ENCODE assay signal across 25 mouse cellular contexts in the genomic region with DNA sequence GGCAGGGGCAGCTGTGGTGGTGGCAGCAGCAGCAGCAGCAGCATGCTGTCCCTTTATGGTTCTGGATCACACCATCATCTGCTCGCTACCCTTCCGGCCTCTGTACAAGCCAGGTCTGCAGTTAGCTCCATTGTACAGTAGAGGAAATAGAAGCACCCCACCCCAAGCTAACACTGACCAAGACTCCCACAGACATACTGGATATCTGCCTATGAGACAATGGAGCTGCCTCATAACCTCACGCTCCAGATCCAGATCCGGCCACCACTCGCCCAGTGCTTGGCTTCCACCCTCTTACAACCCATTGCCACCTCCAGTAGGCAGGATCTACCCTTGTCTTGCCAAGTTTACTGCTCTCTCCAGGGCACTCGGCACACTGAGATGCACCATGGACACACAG. TPM values are rescaled to one million over a fixed set of nuclear protein-coding genes. Genes with fewer than 3 reads are reported as not detected.
DNase-seq lines count a peak whose midpoint lies in the region; ATAC-seq and TF ChIP-seq lines count a peak whose summit lies in the region.
"Had no signal": no experiment of that assay in that cellular context is flagged by ENCODE, and none has a peak within 500 bp of the region (broad histone marks: within the 10 kb centered on the region; RNA-seq: fewer than 3 reads in every experiment).

No protein-coding gene starts in this region.

- WGBS in heart, adult 2 months, result 46% methylated on average over 6 of the region's 6 CpGs
- 78% methylated on average over 6 of the region's 6 CpGs for WGBS in liver, adult 2 months
- WGBS in liver, embryonic 12.5 days (ENCODE audit: insufficient replicate concordance), result 70% methylated on average over 6 of the region's 6 CpGs
- WGBS in limb, embryonic 10.5 days, result 87% methylated on average over 6 of the region's 6 CpGs

- no peak overlapping the region for H3K4me2 ChIP-seq in liver, embryonic 12.5 days
- H3K4me2 ChIP-seq: forebrain, embryonic 13.5 days; midbrain, embryonic 12.5 days; neural tube, embryonic 12.5 days had no signal

- peak; percentile 51; the same call in 1 of the 2 replicates for TF ChIP-seq POLR2A in heart, adult 2 months (IDR thresholded peaks at IDR 0.05; ENCODE audit: insufficient read depth, low read depth, low read length)
- TF ChIP-seq POLR2A in liver, adult 2 months (IDR thresholded peaks at IDR 0.05; ENCODE audit: extremely low read depth, insufficient read depth, low read length), result no peak

- peaks cover 23% of the 10 kb centered on the region for H3K4me1 ChIP-seq in heart, adult 2 months (ENCODE audit: control insufficient read depth, insufficient read depth, low read length)
- peaks cover 3% of the 10 kb centered on the region; the same call in 1 of the 2 replicates for H3K4me1 ChIP-seq in liver, adult 2 months (ENCODE audit: control insufficient read depth, insufficient read depth, low read length)
- no peaks in the 10 kb centered on the region for H3K4me1 ChIP-seq in liver, embryonic 12.5 days
- H3K4me1 ChIP-seq in limb, embryonic 10.5 days, result 0 out of 2 replicates have a peak, but pooled peaks cover 2% of the 10 kb centered on the region
- H3K4me1 ChIP-seq: forebrain, embryonic 13.5 days; megakaryocyte, embryonic 14.5 days; midbrain, embryonic 12.5 days; neural tube, embryonic 12.5 days had no signal

- peak overlapping the region; percentile 80 for H3K27ac ChIP-seq in heart, adult 2 months
- H3K27ac ChIP-seq in liver, adult 2 months (replicated peaks; ENCODE audit: insufficient read depth, low read depth, low read length), result peak overlapping the region; percentile 15; the same call in 1 of the 2 replicates
- no peak overlapping the region for H3K27ac ChIP-seq in liver, embryonic 12.5 days
- 0 out of 2 replicates have a peak overlapping the region, but pooled peaks have one; percentile 2 for H3K27ac ChIP-seq in limb, embryonic 10.5 days
- H3K27ac ChIP-seq: forebrain, embryonic 13.5 days; liver, embryonic 14.5 days; midbrain, embryonic 12.5 days; neural tube, embryonic 12.5 days; stomach, postnatal 0 days had no signal

- no peak for ATAC-seq in liver, embryonic 12.5 days
- ATAC-seq: forebrain, embryonic 13.5 days; hindbrain, embryonic 16.5 days; Patski had no signal

- H3K27me3 ChIP-seq in heart, adult 2 months (ENCODE audit: control insufficient read depth, insufficient read depth, low read length), result no peaks in the 10 kb centered on the region
- H3K27me3 ChIP-seq in liver, adult 2 months (ENCODE audit: control insufficient read depth, insufficient read depth, low read length), result no peaks in the 10 kb centered on the region
- peaks cover 17% of the 10 kb centered on the region for H3K27me3 ChIP-seq in liver, embryonic 12.5 days (replicated peaks)
- 0 out of 2 replicates have a peak, but pooled peaks cover 5% of the 10 kb centered on the region for H3K27me3 ChIP-seq in limb, embryonic 10.5 days (ENCODE audit: low read depth, poor library complexity, severe bottlenecking)
- H3K27me3 ChIP-seq: forebrain, embryonic 13.5 days; midbrain, embryonic 12.5 days; neural tube, embryonic 12.5 days; Patski had no signal

- no peaks in the 10 kb centered on the region for H3K36me3 ChIP-seq in heart, adult 2 months (ENCODE audit: control insufficient read depth, insufficient read depth, low read length)
- H3K36me3 ChIP-seq in liver, adult 2 months (ENCODE audit: control insufficient read depth, insufficient read depth, low read length), result no peaks in the 10 kb centered on the region
- no peaks in the 10 kb centered on the region for H3K36me3 ChIP-seq in liver, embryonic 12.5 days
- no peaks in the 10 kb centered on the region for H3K36me3 ChIP-seq in limb, embryonic 10.5 days
- H3K36me3 ChIP-seq: midbrain, embryonic 12.5 days; neural tube, embryonic 12.5 days had no signal

- intact Hi-C loops in heart, adult 2 months (cut with DNase I), result loop anchor here (1.0 kb wide), 1 partner anchor 14 kb away; no protein-coding TSS in a partner anchor
- intact Hi-C loops in heart, postnatal 25 days (cut with DNase I), result loop anchor here (2.0 kb wide), 1 partner anchor 14 kb away; no protein-coding TSS in a partner anchor

- TF ChIP-seq EP300 in heart, adult 2 months (IDR thresholded peaks at IDR 0.05; ENCODE audit: insufficient read depth, low read depth, low read length), result peak; percentile 32; the same call in 1 of the 2 replicates

- H3K9ac ChIP-seq in heart, adult 2 months (ENCODE audit: low read depth, low read length), result 0 out of 2 replicates have a peak overlapping the region, but pooled peaks have one; percentile 1
- no peak overlapping the region for H3K9ac ChIP-seq in liver, adult 2 months (ENCODE audit: low read depth, low read length)
- no peak overlapping the region for H3K9ac ChIP-seq in liver, embryonic 12.5 days
- H3K9ac ChIP-seq: forebrain, embryonic 13.5 days; liver, embryonic 14.5 days; midbrain, embryonic 12.5 days; neural tube, embryonic 12.5 days had no signal

- TF ChIP-seq CTCF in heart, adult 2 months (IDR thresholded peaks at IDR 0.05), result no peak
- no peak for TF ChIP-seq CTCF in liver, adult 2 months (IDR thresholded peaks at IDR 0.05; ENCODE audit: low read depth, low read length)

- H3K9me3 ChIP-seq in liver, embryonic 12.5 days (replicated peaks), result no peaks in the 10 kb centered on the region
- no peaks in the 10 kb centered on the region for H3K9me3 ChIP-seq in limb, embryonic 10.5 days (replicated peaks)
- H3K9me3 ChIP-seq: forebrain, embryonic 13.5 days; midbrain, embryonic 12.5 days; neural tube, embryonic 12.5 days had no signal

- peak in 1 of 2 experiments; percentile 44 for DNase-seq in heart, adult 2 months
- no peak for DNase-seq in heart, postnatal 25 days (ENCODE audit: low spot score)
- DNase-seq in kidney, adult 9 months, result peak; percentile 18
- DNase-seq in kidney, postnatal 10 days, result no peak
- no peak for DNase-seq in liver, adult 2 months (ENCODE audit: extremely low read depth, low read depth, low spot score)
- DNase-seq in limb, embryonic 10.5 days (ENCODE audit: low spot score), result no peak
- DNase-seq: adrenal gland, postnatal 10 days; cerebellum, adult 11 months; cerebellum, adult 9-10 months; cerebellum, postnatal 36 days; gastrocnemius, postnatal 14 days; lung, adult 2 months; lung, postnatal 4 days; right cerebral cortex, adult 18-20 months; spleen, adult 18-20 months had no signal

- no peak overlapping the region for H3K4me3 ChIP-seq in heart, adult 2 months
- H3K4me3 ChIP-seq in liver, adult 2 months (ENCODE audit: insufficient read depth, low read depth, low read length), result no peak overlapping the region
- no peak overlapping the region for H3K4me3 ChIP-seq in liver, embryonic 12.5 days
- no peak overlapping the region for H3K4me3 ChIP-seq in limb, embryonic 10.5 days
- H3K4me3 ChIP-seq: forebrain, embryonic 13.5 days; megakaryocyte, embryonic 14.5 days; midbrain, embryonic 12.5 days; myocyte; neural tube, embryonic 12.5 days had no signal

- no peaks in the 10 kb centered on the region; the same call in 1 of the 2 replicates for H3K79me2 ChIP-seq in heart, adult 2 months (replicated peaks; ENCODE audit: control insufficient read depth, insufficient read depth, low read length)
- H3K79me2 ChIP-seq in liver, adult 2 months (ENCODE audit: control insufficient read depth, insufficient read depth, low read length), result no peaks in the 10 kb centered on the region

RNA-seq across cellular contexts. Expression of a gene that starts 14.7 kb away (rescaled TPM):
- total RNA-seq in heart, adult 2 months (2021), result 10 to 100 TPM; 32.8 to 38.8 TPM
- 17.2 and 19.2 TPM in 2 replicates for polyA plus RNA-seq in heart, adult 2 months (2012; rRNA removed)
- 10 to 100 TPM; 40.9 to 47.9 TPM for total RNA-seq in heart, postnatal 25 days (2021)
- total RNA-seq in liver, adult 2 months (2014; rRNA removed), result 0.81 and 0.83 TPM in 2 replicates
- 0.32 and 0.60 TPM in 2 replicates for polyA plus RNA-seq in liver, adult 2 months (2012; rRNA removed)
- 0.19 and 0.43 TPM in 2 replicates for polyA plus RNA-seq in liver, embryonic 12.5 days (2016; fragmentation: Nextera tagmentation; extraction: Ambion mirVana)
- polyA plus RNA-seq in limb, embryonic 10.5 days (2016; fragmentation: Nextera tagmentation; extraction: Ambion mirVana), result 0.10 and 0.14 TPM in 2 replicates

Comparison
In these comparisons a context has a peak if more than half of its experiments do, and no peak if none do; other contexts are left out.
1. RNA of a gene that starts 14.7 kb away (polyA plus RNA-seq): 17.2 to 19.2 TPM in heart, adult 2 months; 0.19 to 0.43 TPM in liver, embryonic 12.5 days, 0.32 to 0.60 TPM in liver, adult 2 months and 0.10 to 0.14 TPM in limb, embryonic 10.5 days; every median in the first group is over 10 times any median in the second.